Mouse (Mus musculus) heart, postnatal 36 days (tissue): ENCODE measurements at regions not wholly inside any gene's neighbourhood (a gene's known extent, or its start where the extent isn't known, plus 50 kb on each side); places are given as distances from the start of the nearest gene placed in this dataset.

Source experiments
- DNase-seq, 2 experiments: peaks; one replicate each; pipeline ENCODE4 v3.0.0; 2021 to 2022
- intact Hi-C: fragments of 180-260 bp; cut with DNase I; formaldehyde crosslinking; loops from one replicate; pipeline ENCODE4 v1.15.1; 2025

DNA sequence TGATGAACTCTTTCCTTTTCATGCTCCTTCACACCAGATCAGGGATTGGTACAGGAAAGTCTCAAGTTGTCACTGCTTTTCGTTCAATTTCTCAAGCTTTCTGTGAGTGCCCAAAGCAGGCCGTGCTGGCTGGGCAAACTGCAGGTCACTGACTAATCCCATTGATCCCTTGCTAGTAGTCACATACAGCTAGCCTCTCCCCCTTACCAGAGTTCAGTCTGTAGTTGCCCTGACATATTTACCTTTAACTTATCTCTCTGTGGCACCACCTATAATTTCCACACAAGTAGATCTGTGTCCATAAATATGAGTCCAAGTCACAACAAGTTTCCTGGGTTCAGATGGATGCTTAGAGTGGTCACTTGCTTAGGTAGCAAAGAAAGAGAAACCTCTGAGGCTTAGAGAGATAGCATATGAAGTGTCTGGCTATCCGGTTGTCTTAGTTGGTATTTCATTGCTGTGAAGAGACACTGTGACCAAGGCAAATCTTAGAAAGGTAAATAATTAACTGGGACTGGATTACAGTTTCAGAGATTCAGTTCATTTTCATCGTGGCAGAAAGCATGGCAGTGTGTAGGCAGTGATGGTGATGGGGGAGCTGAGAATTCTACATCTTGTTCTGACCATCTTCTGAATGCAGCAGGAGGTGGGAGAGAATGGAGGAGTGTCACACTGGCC is 362.8 kb upstream of the Pcsk5 start:
- no peak for DNase-seq
- intact Hi-C loops: no loop called here

DNA sequence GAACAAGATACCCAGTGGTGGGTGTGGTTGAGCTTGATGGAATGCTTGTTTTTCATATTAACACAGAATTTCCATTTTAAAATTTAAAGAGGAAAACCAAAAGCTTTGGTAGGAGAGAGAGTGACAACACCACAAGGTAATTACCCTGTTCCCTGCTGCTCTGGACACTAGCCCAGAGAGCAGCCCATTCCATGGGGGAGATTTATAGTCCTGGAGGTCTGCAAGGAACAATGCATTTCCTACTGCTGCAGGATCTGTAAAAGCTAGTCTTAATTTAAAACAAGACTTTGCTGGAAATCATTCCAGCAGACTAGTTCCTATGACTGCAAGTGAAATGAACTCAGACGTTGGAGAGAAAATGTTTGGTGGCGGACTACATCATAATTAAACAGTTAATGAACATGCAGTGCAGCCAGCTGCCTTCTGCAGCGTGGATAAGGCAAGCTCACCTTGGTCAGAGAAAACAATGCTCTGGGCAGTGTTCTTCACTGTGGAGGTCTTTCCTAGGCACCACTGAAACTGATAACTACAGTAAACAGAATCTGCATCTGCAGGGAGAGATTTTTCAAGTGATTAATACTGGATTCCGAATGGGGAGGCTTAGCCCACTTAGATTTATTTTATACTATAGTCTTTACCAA is 351.8 kb upstream of the Pcsk5 start:
- intact Hi-C loops: loop anchor here (5.0 kb wide), 1 partner anchor 87 kb away; no protein-coding TSS in a partner anchor
- no peak for DNase-seq

DNA sequence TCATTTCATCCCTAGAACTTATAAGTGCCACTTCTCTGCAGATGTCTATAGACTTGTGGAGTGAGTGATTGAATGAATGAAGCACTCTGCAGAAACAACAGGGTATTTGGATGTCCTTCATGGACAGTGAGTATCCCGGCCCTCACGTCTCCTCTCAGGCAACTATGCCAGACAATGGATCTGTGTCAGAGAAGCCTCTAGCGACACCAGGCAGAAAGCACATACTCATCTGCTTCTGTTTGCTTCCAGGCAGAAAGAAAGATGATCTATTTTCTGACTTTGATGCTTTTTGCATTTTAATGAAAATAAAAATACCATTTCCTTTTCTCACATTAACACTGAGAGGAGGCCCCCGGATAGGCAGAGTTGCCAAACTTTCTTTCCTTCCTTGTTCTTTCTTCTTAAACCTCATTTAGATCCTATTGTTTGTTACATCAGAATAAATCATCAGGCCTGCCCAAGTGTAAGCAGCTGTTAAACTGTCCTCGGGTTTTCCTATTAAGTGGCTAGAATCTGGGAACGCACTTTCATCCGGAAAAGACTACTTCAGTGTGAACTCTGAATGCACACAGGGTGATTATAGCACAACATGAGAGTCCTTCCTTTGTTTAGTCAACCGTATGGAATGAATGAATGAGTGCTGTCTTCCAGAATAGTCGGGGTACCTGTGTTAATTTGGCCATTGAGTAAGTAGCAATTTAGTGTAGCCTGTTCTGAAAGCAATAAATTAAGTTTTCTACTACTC is 350.9 kb upstream of the Pcsk5 start:
- no peak for DNase-seq
- intact Hi-C loops: loop anchor here (5.0 kb wide), 1 partner anchor 86 kb away; no protein-coding TSS in a partner anchor

DNA sequence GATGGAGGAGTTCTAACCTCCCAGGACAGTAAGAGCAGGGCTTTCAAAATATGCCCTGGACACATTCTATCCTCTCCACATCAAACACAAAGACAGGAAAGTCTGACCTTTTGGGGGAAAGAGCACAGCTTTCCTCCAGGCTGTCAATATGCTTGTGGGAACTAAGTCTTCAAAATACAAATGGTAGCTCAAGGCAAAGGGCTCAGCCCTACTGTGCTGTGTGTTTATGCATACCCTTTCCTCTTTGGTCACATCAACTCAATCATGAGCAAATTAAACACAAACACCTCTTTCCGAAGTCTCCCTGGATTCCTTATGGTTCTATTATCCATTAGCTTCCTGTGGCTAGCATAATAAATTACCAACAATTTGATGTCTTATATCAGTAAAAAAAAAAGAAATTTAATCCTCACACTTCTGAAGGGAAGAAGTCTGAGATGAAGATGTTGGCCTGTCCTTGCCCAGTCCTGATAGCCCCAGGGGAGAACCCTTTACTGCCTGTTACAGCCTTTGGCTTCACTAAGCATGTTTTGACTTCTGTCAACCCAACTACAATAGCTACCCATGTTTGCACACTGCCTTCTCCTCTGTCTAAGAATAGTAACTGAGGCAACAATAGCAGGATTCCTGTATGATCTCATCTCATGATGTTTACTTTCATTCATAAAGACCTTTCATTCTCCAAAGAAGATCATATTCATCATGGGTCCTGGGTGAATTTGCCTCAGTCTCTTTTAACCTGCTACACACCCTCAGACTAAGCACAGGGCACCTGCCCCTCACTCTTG is 348.5 kb upstream of the Pcsk5 start:
- intact Hi-C loops: loop anchor here (5.0 kb wide), 1 partner anchor 84 kb away; no protein-coding TSS in a partner anchor
- no peak for DNase-seq

DNA sequence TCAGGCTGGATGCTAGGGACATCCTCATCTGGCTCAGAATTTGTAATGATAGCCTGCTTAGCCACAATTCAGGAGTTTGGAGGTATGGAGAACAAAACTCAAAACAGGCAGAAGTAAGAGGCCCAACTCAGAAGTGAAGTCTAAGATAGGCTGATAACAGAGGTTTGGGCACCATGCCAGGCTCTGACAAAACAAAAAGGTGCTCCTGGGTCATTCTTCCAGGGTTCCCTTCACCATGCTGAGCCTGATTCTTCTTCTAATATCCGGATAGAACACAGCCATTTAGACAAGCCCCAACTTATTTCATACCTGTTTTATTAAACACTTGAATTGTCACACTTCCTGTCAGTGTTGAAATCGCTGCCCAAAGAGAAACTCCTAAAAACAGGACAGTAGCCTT is 347.8 kb upstream of the Pcsk5 start:
- DNase-seq: no peak
- intact Hi-C loops: loop anchor here (5.0 kb wide), 1 partner anchor 83 kb away; no protein-coding TSS in a partner anchor

DNA sequence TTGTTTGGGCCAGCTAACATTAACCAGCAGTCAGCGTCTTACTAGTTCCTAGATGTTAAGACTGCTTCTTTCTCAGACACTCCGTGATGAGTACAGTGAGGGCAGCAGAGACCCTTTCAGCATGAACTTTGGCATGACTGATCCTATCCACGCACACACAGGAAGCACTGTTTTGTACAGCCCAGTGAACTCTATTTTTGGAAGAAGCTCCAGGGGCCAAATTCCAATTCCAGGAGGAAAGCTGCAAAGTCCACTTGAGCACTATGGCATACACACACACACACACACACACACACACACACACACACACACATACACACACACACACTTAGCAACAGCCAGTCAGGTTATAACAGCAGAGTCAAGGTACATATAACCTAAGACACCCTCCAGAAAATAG is 338.8 kb upstream of the Pcsk5 start:
- intact Hi-C loops: no loop called here
- DNase-seq: no peak

DNA sequence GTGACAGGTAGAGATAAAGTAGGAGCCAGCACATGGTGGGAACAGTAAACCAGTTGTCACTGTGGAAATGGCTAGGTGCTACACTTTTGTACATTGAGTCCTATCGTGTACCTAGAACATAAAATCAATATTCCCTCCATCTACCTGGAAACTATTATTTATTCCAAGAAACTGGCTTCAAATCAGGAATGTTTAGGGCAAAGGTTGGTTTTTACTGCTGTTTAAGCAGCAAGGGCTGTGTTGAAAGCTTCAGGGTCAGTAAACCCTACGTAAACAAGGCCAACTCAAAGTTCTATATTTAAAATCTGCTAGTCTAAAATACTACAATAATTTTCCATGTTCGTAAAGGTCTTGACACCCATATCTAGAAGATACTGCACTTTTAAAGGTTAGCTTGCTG is 309.1 kb upstream of the Pcsk5 start:
- intact Hi-C loops: no loop called here
- DNase-seq: no peak

DNA sequence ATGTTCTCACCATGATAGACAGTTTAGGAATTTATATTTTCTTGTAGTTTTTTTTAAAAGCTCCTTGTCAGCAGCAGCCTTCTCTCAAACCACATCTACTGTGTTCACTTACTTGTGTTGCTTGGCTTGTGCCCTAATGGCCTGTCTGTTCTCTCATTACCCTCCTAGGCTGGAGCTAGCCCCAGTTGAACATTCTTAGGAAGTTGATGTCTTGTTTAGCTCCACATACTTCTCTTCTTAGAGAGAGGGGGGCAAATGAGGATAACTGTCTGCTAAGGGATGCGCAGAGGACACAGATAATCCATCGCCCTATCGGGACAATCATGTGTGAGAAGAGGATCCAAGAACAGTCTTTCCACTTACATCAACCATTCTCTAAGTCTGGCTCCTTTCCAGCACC is 293.5 kb upstream of the Pcsk5 start:
- intact Hi-C loops: no loop called here
- no peak for DNase-seq

DNA sequence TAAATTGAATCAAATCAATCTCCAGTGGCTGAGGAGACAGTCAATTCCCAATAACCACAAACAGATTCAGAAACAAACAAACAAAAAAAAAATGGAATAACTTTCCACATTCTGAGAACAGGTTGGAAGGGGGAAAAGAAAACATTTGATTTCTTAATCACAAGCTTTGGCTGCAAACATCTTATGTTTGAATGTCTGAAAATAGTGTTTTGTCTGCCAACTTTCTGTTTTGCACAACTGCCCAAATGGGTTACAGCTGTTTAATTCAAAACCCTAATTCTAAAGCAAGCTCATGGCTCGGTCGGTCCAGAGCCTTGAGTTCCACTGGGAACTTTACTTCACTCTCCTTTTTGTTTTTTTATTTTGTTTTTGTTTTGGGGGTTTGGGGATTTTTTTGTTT is 291.4 kb upstream of the Pcsk5 start:
- no peak for DNase-seq

DNA sequence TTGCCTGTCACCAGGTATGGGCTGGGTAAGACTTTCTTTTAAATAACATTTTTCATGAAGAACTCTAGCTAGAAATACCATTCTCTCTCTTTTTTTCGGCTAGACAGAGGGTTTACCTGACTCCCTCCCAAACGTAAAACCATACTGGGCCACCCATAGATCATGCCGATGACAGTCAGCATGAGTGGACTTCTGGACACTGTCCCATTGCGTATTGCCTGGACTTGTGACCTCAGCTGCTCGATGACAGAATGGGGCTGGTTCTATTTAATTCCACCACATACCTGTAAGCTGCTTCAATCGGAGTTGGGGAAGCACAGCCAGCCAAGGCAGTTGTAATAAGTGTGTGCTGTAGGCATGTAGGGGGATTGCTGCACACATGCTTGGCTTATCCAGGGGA is 268.8 kb upstream of the Pcsk5 start:
- intact Hi-C loops: no loop called here

More for the DNA sequence above, 291.4 kb upstream of the Pcsk5 start:
- intact Hi-C loops: no loop called here

DNA sequence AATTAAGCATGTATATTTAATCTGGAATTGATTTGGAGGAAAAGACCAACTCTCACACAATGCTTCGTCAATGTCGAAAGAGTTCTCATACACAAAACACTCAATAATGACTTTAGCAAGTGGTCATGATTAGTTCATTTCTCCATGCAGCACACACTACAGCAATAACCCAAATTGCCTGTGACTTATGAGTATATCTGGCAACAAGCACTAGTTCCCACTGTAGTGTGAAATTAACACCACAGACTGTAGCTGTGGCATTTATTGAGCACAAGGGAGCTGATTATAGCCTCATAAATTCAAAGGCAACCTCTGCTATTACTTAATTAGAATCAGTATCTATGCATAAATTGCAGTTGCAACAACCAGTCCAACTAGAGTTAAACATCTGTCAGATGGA is 267.2 kb upstream of the Pcsk5 start:
- intact Hi-C loops: loop anchor here (5.0 kb wide), 1 partner anchor 83 kb away; no protein-coding TSS in a partner anchor
- DNase-seq: no peak

More for the DNA sequence above, 268.8 kb upstream of the Pcsk5 start:
- no peak for DNase-seq

DNA sequence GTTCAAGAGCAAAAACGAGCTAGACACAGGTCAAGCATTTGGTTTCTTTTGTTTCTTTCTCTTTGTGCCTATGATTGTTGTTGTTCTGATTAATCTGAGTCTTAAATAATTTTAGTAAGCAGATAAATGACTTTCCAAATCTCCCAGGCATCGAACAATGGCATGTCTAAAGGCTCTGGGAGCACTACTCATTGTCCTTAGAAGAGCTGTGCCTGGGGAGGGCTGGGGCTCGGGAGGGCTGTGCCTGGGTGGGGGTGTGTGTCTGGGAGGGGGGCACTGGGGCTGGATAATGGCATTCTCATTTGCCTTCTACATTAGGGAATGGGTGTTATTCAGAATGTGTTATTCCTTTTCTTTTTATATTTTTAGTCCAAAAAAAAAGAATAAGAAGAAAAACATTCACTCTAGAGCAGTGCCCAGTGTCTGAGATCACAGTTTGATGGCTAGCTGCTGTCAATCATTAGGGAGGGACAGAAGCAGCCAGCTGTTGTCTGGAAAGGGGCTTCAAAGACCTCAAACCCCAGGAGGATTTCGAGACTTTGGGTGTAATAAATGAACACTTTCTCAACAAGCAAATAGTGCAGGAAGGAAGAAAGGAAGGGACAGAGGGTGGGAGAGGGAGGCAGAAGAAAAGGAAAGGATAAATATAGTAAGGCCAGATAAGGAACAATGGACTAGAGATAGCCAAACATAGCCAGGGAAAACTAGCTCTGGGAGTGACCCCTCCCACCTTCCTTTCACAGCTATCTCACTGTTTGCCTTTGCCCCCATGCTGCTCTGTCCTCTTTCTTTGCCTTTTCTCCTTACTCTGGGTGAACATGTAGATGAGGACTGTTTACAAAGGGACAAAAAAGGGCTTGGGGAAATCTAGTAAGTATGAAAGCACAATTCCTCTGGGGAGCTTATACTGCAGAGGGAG is 264.2 kb upstream of the Pcsk5 start:
- intact Hi-C loops: loop anchor here (5.0 kb wide), 1 partner anchor 86 kb away; no protein-coding TSS in a partner anchor

DNA sequence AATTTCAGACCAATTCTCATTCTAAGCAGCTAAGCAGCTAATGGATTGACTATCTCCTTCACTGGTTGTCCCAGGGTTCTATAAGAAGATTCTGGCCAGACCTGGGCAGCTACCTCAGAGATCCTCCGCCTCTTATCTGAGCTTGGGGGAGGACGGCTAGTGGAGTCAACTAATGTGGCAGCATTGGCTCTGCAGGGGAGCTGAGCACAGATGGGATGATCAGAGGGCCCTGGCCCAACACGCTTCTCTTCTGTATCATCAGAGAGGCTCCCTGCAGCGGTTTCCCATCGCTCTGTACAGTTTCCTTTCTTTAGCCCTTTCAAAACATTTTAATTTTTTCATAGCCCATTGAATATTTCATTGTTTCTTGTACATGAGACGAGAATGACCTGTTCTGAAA is 245.9 kb upstream of the Pcsk5 start:
- no peak for DNase-seq
- intact Hi-C loops: no loop called here

More for the DNA sequence above, 264.2 kb upstream of the Pcsk5 start:
- peak in 1 of 2 experiments; percentile 3 for DNase-seq

DNA sequence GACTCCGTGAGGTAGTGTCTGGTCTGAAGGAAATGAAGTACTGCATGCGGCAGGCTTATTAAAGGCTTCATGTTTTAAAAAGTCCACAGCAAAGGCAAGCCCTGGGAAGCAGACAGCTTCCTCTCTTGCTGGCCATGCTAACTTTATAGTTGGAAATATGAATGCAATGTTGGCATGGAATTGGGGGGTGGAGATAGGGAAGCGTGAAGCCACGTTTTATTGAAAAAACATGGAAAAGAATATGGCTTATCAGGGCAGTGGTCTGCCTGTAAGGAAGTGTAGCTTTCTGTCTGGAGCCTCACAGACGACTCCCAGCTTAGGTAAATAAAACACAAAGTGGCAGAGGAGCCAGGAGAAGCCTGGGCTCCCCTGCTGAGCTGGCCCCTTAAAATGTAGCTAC is 231.5 kb upstream of the Pcsk5 start:
- intact Hi-C loops: no loop called here
- no peak for DNase-seq

DNA sequence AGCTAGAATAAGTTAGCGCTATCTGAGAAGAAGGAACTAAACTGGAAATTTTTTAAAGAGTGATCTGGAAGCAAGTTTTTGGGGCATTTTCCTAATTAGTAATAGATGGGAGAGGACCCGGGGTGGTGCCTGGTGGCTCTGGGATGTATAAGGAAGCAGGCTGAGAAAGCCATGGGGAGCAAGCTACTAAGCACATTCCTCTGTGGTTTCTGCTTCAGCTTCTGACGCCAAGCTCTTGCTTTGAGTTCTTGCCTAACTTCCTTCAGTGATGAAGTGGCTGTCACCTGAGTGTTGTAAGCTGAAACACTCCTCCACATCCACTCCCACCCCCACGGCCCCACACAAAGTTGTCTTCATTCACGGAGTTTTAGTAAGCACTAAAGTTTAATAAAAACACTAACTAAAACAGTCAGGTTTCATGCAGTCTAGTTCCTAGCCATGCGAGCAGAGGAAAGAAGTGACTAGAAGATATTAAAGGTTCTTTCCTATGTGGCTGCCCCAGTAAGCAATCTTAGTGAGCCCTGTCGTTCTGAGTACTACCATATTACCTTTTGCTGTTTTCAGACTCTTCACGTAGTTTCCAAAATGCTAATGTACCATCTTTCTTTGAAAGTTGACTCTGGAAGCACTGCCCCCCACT is 230.5 kb upstream of the Pcsk5 start:
- intact Hi-C loops: no loop called here
- no peak for DNase-seq

DNA sequence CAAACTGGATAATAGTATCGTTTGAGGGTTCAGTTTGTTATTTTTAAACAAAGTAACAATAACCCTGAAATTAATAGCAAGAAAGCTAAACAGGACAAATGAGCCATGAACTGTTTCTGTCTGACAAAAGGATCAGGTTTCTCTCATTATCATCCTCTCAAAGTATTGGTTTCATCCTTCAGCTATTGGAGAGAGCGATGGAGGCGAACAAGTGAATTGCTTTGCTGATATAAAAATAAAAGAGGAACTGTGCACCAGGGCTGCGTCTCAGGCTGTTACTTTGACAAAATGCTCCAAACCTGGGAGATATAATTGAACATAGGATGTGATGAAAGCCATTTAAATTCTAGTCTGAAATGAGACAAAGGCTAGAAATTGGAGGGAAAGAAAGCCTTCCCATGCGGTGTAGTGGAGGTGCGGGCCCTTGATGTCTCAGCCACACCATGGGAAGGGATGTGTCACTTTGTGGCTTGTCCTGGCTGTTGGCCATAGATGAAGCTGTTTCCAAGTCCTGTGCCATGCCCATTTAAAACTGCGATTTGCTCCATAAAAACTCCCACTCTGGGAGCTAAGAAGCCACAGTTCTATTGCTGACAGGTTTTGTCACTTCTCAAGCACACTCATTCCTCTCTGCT is 219.9 kb upstream of the Pcsk5 start:
- no peak for DNase-seq
- intact Hi-C loops: no loop called here

DNA sequence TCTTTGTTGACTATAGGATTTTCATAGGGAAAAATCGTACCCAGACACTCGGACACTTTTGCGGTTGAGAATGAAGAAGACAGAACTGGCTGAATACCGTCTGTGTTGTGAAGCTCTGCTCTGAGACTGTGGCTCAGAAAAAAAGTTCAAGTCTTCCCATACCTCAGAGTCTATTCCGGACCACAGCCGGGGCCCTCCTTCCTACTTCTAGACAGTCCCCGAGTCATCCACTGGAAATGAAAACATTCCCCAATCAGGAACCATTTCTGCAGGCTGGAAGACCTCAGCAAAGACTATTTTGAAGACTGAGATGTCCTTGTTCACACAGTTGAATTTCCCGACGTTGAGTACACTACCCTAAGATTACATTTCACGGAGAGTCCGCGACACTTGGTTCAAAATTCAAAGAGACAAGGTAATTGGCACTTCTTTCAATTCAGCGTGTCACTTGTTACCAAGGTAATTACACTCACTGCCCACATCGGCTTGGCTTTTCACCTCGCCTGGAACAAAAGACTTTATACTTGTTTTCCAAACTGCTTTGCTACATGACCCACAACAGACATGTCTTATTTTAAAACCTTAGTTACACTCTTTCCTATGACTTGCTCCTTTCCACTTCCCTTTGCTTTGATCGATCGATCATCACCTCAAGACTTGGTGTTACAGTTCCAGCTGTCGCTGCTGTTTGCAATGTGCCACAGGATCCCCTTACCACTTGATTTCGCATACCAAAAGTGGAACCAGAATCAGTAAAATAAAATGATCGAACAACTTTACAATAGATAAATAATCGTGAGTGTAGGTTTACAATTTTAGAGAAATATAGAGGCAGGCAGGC is 219.2 kb upstream of the Pcsk5 start:
- intact Hi-C loops: no loop called here
- no peak for DNase-seq

DNA sequence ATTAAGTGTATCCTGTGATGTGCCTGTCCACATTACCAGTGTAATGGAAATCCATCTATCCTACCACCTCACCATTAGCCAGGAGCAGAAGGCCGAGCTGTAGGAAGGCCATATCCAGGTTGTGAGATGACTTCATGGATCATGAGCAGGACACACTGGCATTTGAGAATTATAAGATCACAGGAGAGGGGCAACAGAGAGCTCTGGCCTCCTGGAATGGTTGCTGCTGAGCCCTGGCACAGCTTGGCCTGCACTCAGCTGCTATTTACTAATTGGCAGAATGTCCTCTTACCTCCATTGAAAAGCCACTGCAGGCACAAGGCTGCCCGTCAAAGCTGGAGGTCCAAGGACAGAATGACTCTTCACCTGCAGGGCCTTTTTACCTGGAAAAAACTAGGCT is 212.9 kb upstream of the Pcsk5 start:
- no peak for DNase-seq
- intact Hi-C loops: no loop called here
